Mouse (Mus musculus) neural tube, embryonic 14.5 days (tissue): Measurements from ENCODE around the gene Igfbp1. TPM values are rescaled to one million over a fixed set of nuclear protein-coding genes. Genes with fewer than 3 reads are reported as not detected.

Experiments used
- ATAC-seq: fragments of 200-750 bp; cut with Nextera tagmentation; 2 replicates; pipeline ENCODE4 v1.8.0; 2017; ENCODE audit warnings: low read depth, mild to moderate bottlenecking, moderate TSS enrichment, moderate library complexity
- H3K27ac ChIP-seq: fragments of 300-500 bp; sonication (generic); 2 replicates; pipeline ENCODE4 v1.5.1; 2014; ENCODE audit warnings: low read depth, mild to moderate bottlenecking, control low read depth, low read length, moderate library complexity, mixed read lengths
- H3K27me3 ChIP-seq: fragments of 300-500 bp; sonication (generic); 2 replicates; pipeline ENCODE4 v1.6.1; 2014; ENCODE audit warnings: low read length; ENCODE audit not compliant: control insufficient read depth, insufficient read depth
- H3K36me3 ChIP-seq: fragments of 300-500 bp; sonication (generic); 2 replicates; pipeline ENCODE4 v1.6.1; 2014; ENCODE audit warnings: low read length, mixed read lengths; ENCODE audit not compliant: control insufficient read depth, insufficient read depth
- H3K4me1 ChIP-seq: fragments of 300-500 bp; sonication (generic); 2 replicates; pipeline ENCODE4 v1.6.1; 2014; ENCODE audit warnings: low read length; ENCODE audit not compliant: control insufficient read depth, insufficient read depth
- H3K4me2 ChIP-seq: fragments of 300-500 bp; sonication (generic); 2 replicates; pipeline ENCODE4 v1.6.1; 2014; ENCODE audit warnings: mild to moderate bottlenecking, low read depth, low read length, control low read depth
- H3K4me3 ChIP-seq: fragments of 300-500 bp; sonication (generic); 2 replicates; pipeline ENCODE4 v1.5.1; 2014; ENCODE audit warnings: low read depth, low read length, control low read depth, mixed read lengths
- H3K9ac ChIP-seq: fragments of 300-500 bp; sonication (generic); replicated peaks from 2 replicates; pipeline ENCODE4 v1.6.1; 2014; ENCODE audit warnings: low read depth, mild to moderate bottlenecking, control low read depth, low read length, mixed read lengths
- H3K9me3 ChIP-seq: fragments of 300-500 bp; sonication (generic); 2 replicates; pipeline ENCODE4 v1.6.1; 2016; ENCODE audit warnings: low read length; ENCODE audit not compliant: control insufficient read depth
- WGBS: fragments of 180-500 bp; shearing (Covaris S2); extraction: QIAGEN DNeasy Blood & Tissue Kit; methylation state at CpG from one replicate; pipeline ENCODE4 v1.1.7; 2014; 5-methylcytosine and 5-hydroxymethylcytosine counted together
- polyA plus RNA-seq: library from polyadenylated mRNA; unstranded; fragments of >200 nt; fragmentation: Nextera tagmentation; extraction: Ambion mirVana; gene quantifications from 2 replicates; pipeline ENCODE4 v1.2.1, GENCODE M21; 2014

Gene Igfbp1
- polyA plus RNA-seq, 1 experiment from 2014 or later = not detected

DNA sequence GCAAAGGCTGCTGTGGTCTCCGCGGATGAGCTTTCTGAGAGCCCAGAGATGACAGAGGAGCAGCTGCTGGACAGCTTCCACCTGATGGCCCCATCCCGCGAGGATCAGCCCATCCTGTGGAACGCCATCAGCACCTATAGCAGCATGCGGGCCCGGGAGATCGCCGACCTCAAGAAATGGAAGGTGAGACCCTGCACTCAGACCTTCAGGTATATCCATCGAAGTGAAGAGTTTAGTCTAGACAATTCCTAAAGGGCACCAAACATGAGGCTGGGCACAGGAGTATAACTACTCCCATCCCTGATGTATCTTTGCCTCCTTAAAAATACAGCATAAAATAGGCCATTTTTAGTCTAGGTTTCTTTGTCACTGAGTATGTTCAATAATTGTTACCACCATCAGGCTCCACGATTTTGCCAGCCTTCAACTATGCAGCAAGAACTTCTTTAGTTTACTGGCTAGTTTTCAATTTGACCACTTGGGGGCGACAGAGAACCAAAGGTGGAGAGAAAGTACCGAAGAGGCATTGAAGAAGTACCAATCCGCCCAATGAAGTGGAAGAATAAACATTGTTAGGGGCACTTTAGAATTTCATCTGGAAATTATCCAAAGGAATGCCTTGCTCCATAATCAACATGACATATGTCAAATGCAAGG, 2.3 kb downstream of the Igfbp1 start:
- no peak overlapping the region for H3K4me2 ChIP-seq
- H3K4me3 ChIP-seq = no peak overlapping the region
- H3K9ac ChIP-seq = no peak overlapping the region
- WGBS = 59% methylated on average over 14 of the region's 14 CpGs
- H3K27me3 ChIP-seq = no peaks in the 10 kb centered on the region
- no peak overlapping the region for H3K27ac ChIP-seq
- no peaks in the 10 kb centered on the region for H3K36me3 ChIP-seq
- peak; percentile 26; the same call in 1 of the 2 replicates for ATAC-seq
- H3K4me1 ChIP-seq = no peaks in the 10 kb centered on the region
- no peaks in the 10 kb centered on the region for H3K9me3 ChIP-seq

DNA sequence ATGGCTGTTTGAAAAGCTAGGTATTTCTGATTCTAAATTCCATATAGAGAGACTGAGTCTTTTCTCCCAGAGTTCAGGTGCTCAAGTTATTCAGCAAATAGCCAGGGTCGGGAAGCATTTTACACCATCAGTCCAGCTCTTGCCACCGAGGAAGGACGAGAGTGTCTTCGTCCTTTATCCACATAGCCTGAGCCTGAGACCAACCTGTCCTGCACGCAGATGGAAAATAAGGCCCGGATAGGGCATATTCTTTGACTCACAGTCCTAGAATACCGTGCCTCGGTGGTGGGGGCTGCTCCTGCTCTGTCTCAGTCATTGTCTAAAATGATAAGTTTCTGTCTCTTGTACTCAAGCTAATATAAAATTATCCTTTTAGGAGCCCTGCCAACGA, 2.8 kb downstream of the Igfbp1 start:
- Histone ChIP-seq H3K36me3 (no peaks in the 10 kb centered on the region), H3K9ac (no peak overlapping the region), H3K27ac (no peak overlapping the region), H3K27me3 (no peaks in the 10 kb centered on the region), H3K4me3 (no peak overlapping the region), H3K9me3 (no peaks in the 10 kb centered on the region), H3K4me2 (no peak overlapping the region), H3K4me1 (no peaks in the 10 kb centered on the region)
- no peak for ATAC-seq
- WGBS = 81% methylated on average over 9 of the region's 9 CpGs

DNA sequence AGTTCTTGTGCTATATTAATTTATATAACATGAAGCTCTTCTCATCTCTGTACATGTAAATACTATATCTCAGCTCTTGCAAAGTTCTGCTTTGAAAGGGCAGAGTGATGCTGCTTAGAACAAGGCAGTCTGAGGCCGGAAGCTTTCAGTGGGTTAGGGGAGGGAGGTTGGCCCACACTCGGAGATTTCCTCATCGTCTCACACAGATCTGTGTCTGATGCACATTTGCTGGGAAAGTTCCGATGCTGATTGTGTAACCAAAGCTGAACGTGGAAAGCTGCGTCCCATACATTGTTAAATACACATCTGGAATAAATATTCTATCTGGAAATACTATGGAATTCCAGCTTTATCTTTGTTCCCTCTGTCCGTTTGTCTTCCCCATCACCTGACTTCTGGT, 4.6 kb downstream of the Igfbp1 start:
- no peaks in the 10 kb centered on the region for H3K4me1 ChIP-seq
- no peak overlapping the region for H3K4me2 ChIP-seq
- H3K9ac ChIP-seq = no peak overlapping the region
- H3K27ac ChIP-seq = no peak overlapping the region
- H3K4me3 ChIP-seq = no peak overlapping the region
- no peaks in the 10 kb centered on the region for H3K36me3 ChIP-seq
- no peaks in the 10 kb centered on the region for H3K9me3 ChIP-seq
- no peak for ATAC-seq
- 85% methylated on average over 7 of the region's 7 CpGs for WGBS
- no peaks in the 10 kb centered on the region for H3K27me3 ChIP-seq

DNA sequence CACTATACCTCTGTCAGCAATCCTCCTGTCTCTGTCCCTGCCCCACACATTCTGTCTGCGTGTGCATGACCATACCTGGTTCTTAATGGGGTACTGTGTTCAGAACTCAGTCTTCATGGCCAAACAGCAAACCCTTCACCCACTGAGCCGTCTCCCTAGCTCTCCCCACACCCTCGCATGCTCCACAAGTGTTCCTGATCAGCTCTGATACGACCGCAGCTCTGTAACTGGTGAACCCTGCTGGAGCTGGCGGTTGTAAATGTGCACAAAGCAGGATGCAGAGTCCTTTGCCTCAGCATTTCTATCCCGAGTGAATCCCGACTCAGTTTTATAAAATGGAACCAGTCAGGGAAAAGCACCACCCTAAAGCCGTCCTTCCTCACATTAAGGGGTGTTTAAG, 6.3 kb downstream of the Igfbp1 start:
- no peaks in the 10 kb centered on the region for H3K27me3 ChIP-seq
- 88% methylated on average over 9 of the region's 9 CpGs for WGBS

DNA sequence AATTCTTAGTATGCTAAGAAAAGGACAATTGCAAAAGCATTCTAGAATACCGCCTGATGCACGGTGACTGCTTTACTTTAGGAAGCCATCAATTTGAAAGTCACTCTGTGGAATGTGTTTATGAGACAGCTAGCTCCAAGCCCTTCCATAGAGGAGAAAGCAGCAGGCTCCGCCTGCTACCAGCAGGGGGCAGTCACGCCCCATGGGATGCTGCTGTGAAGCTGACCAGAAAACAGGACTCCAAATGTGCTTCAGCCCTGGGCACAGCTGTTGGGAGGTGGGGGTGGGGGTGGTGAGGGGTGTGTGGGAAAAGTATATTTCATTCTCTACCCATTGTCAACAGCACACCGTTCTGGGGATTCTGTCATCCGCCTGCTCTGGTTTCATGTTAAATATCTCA, 12.8 kb downstream of the Igfbp1 start:
- no peak overlapping the region for H3K4me3 ChIP-seq
- peaks cover 21% of the 10 kb centered on the region; the same call in 1 of the 2 replicates for H3K4me1 ChIP-seq
- H3K27ac ChIP-seq = no peak overlapping the region
- peaks cover 3% of the 10 kb centered on the region; the same call in 1 of the 2 replicates for H3K27me3 ChIP-seq
- no peak overlapping the region for H3K9ac ChIP-seq
- H3K36me3 ChIP-seq = no peaks in the 10 kb centered on the region
- ATAC-seq = peak; percentile 15; the same call in 1 of the 2 replicates
- no peaks in the 10 kb centered on the region for H3K9me3 ChIP-seq
- WGBS = 8% methylated on average over 6 of the region's 6 CpGs
- H3K4me2 ChIP-seq = no peak overlapping the region

More for the DNA sequence above, 6.3 kb downstream of the Igfbp1 start:
- Histone ChIP-seq H3K9me3 (no peaks in the 10 kb centered on the region), H3K27ac (no peak overlapping the region), H3K4me1 (no peaks in the 10 kb centered on the region), H3K36me3 (no peaks in the 10 kb centered on the region), H3K9ac (no peak overlapping the region), H3K4me2 (no peak overlapping the region), H3K4me3 (no peak overlapping the region)
- no peak for ATAC-seq

DNA sequence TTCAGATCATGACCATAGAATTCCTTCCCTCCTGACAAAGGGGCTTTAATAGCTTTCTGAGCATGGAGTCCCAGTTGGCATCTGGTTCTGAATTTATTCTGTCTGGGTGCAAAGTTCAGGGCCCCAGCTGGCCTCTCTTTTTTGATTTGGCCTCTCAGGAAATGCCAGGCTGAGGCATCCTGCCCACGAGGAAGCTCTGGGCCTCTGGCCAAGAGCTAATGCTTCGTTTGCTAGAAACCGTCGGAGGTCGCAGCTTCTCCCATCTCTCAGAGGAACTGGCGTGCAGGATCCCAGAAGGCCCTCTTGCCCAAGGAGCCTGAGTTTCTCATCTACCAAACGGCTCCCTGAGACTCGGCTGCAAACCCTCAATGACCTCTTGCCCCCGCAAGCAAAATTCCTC, 13.6 kb downstream of the Igfbp1 start:
- peaks cover 21% of the 10 kb centered on the region; the same call in 1 of the 2 replicates for H3K4me1 ChIP-seq
- H3K4me3 ChIP-seq = no peak overlapping the region
- no peaks in the 10 kb centered on the region for H3K9me3 ChIP-seq
- peak overlapping the region; percentile 20; the same call in 1 of the 2 replicates for H3K4me2 ChIP-seq
- ATAC-seq = no peak
- WGBS = 10% methylated on average over 9 of the region's 9 CpGs
- no peaks in the 10 kb centered on the region for H3K36me3 ChIP-seq
- no peak overlapping the region for H3K9ac ChIP-seq
- H3K27ac ChIP-seq = no peak overlapping the region
- H3K27me3 ChIP-seq = peaks cover 5% of the 10 kb centered on the region; the same call in 1 of the 2 replicates

DNA sequence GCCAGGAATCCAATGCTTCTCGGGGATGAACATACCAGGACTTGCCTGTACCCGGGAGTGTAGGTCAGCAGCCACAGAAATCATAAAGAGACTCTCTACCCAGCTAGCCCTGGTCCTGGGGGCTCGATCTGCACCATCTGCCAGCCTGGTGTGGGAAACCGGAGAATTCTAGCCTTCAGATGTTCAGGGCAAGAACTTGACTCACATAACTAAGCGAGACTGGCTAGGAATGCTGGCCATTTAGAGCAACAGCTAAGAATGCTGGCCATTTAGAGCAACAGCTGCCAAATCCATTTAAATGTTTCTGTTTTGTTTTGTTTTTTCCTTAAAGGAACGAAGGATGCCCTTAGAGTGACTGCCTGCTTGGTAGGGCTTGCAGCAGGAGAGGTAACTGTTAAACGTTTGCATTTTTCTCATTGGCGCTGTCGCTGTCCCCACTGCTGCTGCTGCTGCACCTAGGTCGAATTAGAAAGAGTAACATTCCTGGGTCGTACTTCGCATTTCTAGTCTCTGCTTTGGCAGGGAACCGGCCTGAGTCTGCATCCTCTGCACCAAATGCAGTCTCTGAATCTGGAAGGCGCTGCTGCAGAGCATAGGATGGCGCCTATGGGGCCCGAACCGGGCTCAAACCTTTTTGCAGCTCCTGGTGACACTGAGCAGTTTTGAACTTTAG, 14.7 kb downstream of the Igfbp1 start:
- Histone ChIP-seq H3K4me2 (peak overlapping the region; percentile 95), H3K36me3 (no peaks in the 10 kb centered on the region), H3K4me1 (peaks cover 21% of the 10 kb centered on the region; the same call in 1 of the 2 replicates), H3K27ac (no peak overlapping the region), H3K4me3 (peak overlapping the region; percentile 54), H3K9me3 (no peaks in the 10 kb centered on the region), H3K9ac (peak overlapping the region; percentile 72; the same call in 1 of the 2 replicates), H3K27me3 (peaks cover 5% of the 10 kb centered on the region; the same call in 1 of the 2 replicates)
- 15% methylated on average over 17 of the region's 17 CpGs for WGBS
- ATAC-seq = no peak

DNA sequence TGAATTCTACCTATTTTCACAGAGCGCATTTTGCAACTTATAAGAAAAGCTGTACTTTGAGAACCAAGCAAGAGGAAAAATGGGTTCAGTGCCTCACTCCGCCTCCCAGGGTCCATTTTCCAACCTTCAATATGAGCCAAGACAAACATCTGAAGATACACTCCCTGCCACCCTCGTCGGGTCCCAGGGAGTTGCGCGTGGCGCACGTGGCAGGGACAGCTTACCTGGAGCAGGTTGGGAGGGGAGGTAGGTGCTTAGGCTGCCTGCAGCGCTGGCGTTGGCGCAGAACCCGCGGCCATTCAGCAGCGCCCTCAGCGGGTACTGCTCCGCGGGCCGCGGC, 15.5 kb downstream of the Igfbp1 start:
- Histone ChIP-seq H3K9ac (peak overlapping the region; percentile 72), H3K36me3 (no peaks in the 10 kb centered on the region), H3K27ac (peak overlapping the region; percentile 76; the same call in 1 of the 2 replicates), H3K9me3 (no peaks in the 10 kb centered on the region), H3K4me2 (peak overlapping the region; percentile 95), H3K27me3 (peaks cover 5% of the 10 kb centered on the region; the same call in 1 of the 2 replicates), H3K4me3 (peak overlapping the region; percentile 54), H3K4me1 (peaks cover 21% of the 10 kb centered on the region; the same call in 1 of the 2 replicates)
- ATAC-seq = no peak
- 3% methylated on average over 16 of the region's 19 CpGs for WGBS
